Mouse (Mus musculus) CH12.LX (cell line): ENCODE measurements around the gene Sult2a8.

Experiments
- CTCF ChIP-seq, 2 experiments: IDR thresholded peaks in 1 of 2; conservative IDR thresholded peaks in 1 of 2; 2 replicates each; pipeline ENCODE4 v1.5.1; 2011 to 2012; ENCODE audit warnings: low read depth in 2 of 2, low read length in 2 of 2, improper control_type of control experiment in 1 of 2, inconsistent platforms in 1 of 2, mild to moderate bottlenecking in 1 of 2, moderate library complexity in 1 of 2
- GABPA ChIP-seq: IDR thresholded peaks from 2 replicates; pipeline ENCODE4 v1.6.1; 2012; ENCODE audit warnings: low read depth, low read length, improper control_type of control experiment, inconsistent platforms; ENCODE audit not compliant: insufficient replicate concordance
- PAX5 ChIP-seq: IDR thresholded peaks from 2 replicates; pipeline ENCODE4 v1.6.1; 2012; ENCODE audit warnings: low read length, inconsistent platforms, mixed read lengths
- POLR2A ChIP-seq: IDR thresholded peaks from 2 replicates; pipeline ENCODE4 v1.6.1; 2011; ENCODE audit warnings: low read depth, mild to moderate bottlenecking, improper control_type of control experiment, low read length
- ZC3H11A ChIP-seq: IDR thresholded peaks from 2 replicates; pipeline ENCODE4 v1.6.1; 2012; ENCODE audit warnings: low read depth, mild to moderate bottlenecking, inconsistent platforms, low read length, improper control_type of control experiment
- ZNF384 ChIP-seq: IDR thresholded peaks from 2 replicates; pipeline ENCODE4 v1.6.1; 2012; ENCODE audit warnings: low read depth, low read length, improper control_type of control experiment, inconsistent platforms

DNA sequence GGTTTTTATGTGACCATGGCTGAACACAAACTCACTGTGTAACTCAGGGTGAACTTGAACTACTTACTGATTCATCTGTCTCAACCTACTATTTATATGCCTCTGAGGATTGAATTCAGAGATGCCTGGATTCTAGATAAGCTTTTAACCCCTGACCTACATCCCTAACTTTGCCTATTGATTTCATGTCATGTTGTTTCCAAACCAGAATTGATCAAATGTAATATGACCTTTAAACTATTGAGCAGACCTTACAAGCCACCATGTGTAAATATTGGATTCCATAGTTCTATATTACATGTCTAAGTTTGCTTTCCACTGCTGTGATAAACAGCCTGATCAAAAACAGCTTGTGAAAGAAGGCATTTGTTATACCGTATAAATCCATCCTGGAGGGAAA lies 8.1 kb downstream of the Sult2a8 start:
- TF ChIP-seq GABPA (no peak), PAX5 (no peak), ZC3H11A (no peak), CTCF (conservative IDR thresholded peaks at IDR 0.05 in 1 of 2, IDR thresholded peaks at IDR 0.05 in 1 of 2; ENCODE audit: low read depth in 2 of 2, low read length in 2 of 2) (no peak), POLR2A (no peak), ZNF384 (no peak)
